Mouse (Mus musculus) bone marrow macrophage, adult 2 months (primary cell): ENCODE measurements around the gene Dcps.

Experiments
- CTCF ChIP-seq: IDR thresholded peaks from 2 replicates; pipeline ENCODE4 v1.5.1; 2012; ENCODE audit warnings: low read depth, mild to moderate bottlenecking, low read length, moderate library complexity
- POLR2A ChIP-seq: IDR thresholded peaks from 2 replicates; pipeline ENCODE4 v1.6.1; 2012; ENCODE audit warnings: mild to moderate bottlenecking, low read depth, low read length, borderline replicate concordance

GRCm38 (mm10) chr9:35160662-35161061, 15.2 kb downstream of the Dcps start:
- no peak for TF ChIP-seq POLR2A
- no peak for TF ChIP-seq CTCF
